ENCODE assay signal across 10 mouse cellular contexts in the genomic region with DNA sequence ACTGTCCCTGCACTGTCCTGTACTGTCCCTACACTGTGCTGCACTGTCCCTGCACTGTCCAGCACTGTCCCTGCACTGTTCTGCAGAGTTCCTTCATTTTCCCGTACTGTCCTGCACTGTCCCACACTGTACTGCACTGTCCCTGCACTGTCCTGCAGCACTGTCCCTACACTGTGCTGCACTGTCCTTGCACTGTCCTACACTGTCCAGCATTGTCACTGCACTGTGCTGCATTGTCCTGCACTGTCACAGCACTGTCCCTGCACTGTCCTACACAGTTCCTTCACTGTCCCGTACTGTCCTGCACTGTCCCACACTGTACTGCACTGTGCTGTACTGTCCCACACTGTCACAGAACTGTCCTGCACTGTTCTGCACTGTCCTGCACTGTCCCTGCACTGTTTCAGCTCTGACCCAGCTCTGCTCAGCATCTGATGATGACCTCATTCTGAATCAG. TPM values are rescaled to one million over a fixed set of nuclear protein-coding genes. Genes with fewer than 3 reads are reported as not detected.
DNase-seq lines count a peak whose midpoint lies in the region; ATAC-seq and TF ChIP-seq lines count a peak whose summit lies in the region.
"Had no signal": no experiment of that assay in that cellular context is flagged by ENCODE, and none has a peak within 500 bp of the region (broad histone marks: within the 10 kb centered on the region; RNA-seq: fewer than 3 reads in every experiment).

No protein-coding gene starts in this region.

- H3K27ac ChIP-seq in embryonic facial prominence, embryonic 11.5 days (replicated peaks; ENCODE audit: low read depth, low read length), result no peak overlapping the region
- H3K27ac ChIP-seq in embryonic facial prominence, embryonic 10.5 days (replicated peaks), result no peak overlapping the region
- H3K27ac ChIP-seq in lung, embryonic 14.5 days (ENCODE audit: low read depth), result no peak overlapping the region
- H3K27ac ChIP-seq in limb, embryonic 13.5 days, result no peak overlapping the region
- H3K27ac ChIP-seq in midbrain, embryonic 16.5 days (ENCODE audit: low read length), result no peak overlapping the region
- H3K27ac ChIP-seq: heart, embryonic 10.5 days had no signal

- ATAC-seq in embryonic facial prominence, embryonic 11.5 days (replicated peaks; ENCODE audit: insufficient number of reproducible peaks, low FRiP score, low TSS enrichment, low read depth), result peak; percentile 84
- ATAC-seq in lung, embryonic 14.5 days (ENCODE audit: insufficient read depth), result 0 out of 2 replicates have a peak, but pooled peaks have one; percentile 35
- ATAC-seq in limb, embryonic 13.5 days (ENCODE audit: low FRiP score, low read depth), result peak; percentile 28; the same call in 1 of the 2 replicates
- peak; percentile 62; the same call in 1 of the 2 replicates for ATAC-seq in midbrain, embryonic 16.5 days

- no peaks in the 10 kb centered on the region for H3K4me1 ChIP-seq in embryonic facial prominence, embryonic 11.5 days (ENCODE audit: control insufficient read depth, insufficient read depth, low read length)
- H3K4me1 ChIP-seq in embryonic facial prominence, embryonic 10.5 days, result no peaks in the 10 kb centered on the region
- H3K4me1 ChIP-seq in lung, embryonic 14.5 days (ENCODE audit: insufficient read depth), result no peaks in the 10 kb centered on the region
- no peaks in the 10 kb centered on the region for H3K4me1 ChIP-seq in limb, embryonic 13.5 days
- H3K4me1 ChIP-seq in midbrain, embryonic 16.5 days (ENCODE audit: control insufficient read depth, insufficient read depth, low read length), result no peaks in the 10 kb centered on the region
- H3K4me1 ChIP-seq: heart, embryonic 10.5 days had no signal

- no peak for DNase-seq in embryonic facial prominence, embryonic 11.5 days (ENCODE audit: low spot score)
- DNase-seq in embryonic facial prominence, embryonic 10.5 days (ENCODE audit: low spot score), result no peak
- no peak for DNase-seq in lung, embryonic 14.5 days
- DNase-seq in lung, postnatal 36 days, result no peak
- DNase-seq in cerebellum, postnatal 36 days, result no peak
- no peak for DNase-seq in testis, postnatal 14 days (ENCODE audit: low spot score)
- DNase-seq: kidney, postnatal 4 days had no signal

- no peak overlapping the region for H3K4me3 ChIP-seq in embryonic facial prominence, embryonic 11.5 days (ENCODE audit: low read depth, low read length)
- no peak overlapping the region for H3K4me3 ChIP-seq in embryonic facial prominence, embryonic 10.5 days
- H3K4me3 ChIP-seq in lung, embryonic 14.5 days (ENCODE audit: low read depth, low read length), result no peak overlapping the region
- H3K4me3 ChIP-seq in limb, embryonic 13.5 days, result no peak overlapping the region
- no peak overlapping the region for H3K4me3 ChIP-seq in midbrain, embryonic 16.5 days (ENCODE audit: low read depth, low read length)
- H3K4me3 ChIP-seq: heart, embryonic 10.5 days had no signal

- H3K36me3 ChIP-seq in embryonic facial prominence, embryonic 11.5 days (replicated peaks; ENCODE audit: control insufficient read depth, insufficient read depth, low read depth, low read length), result no peaks in the 10 kb centered on the region
- no peaks in the 10 kb centered on the region for H3K36me3 ChIP-seq in embryonic facial prominence, embryonic 10.5 days (replicated peaks)
- no peaks in the 10 kb centered on the region for H3K36me3 ChIP-seq in lung, embryonic 14.5 days (ENCODE audit: insufficient read depth)
- no peaks in the 10 kb centered on the region for H3K36me3 ChIP-seq in limb, embryonic 13.5 days
- no peaks in the 10 kb centered on the region for H3K36me3 ChIP-seq in midbrain, embryonic 16.5 days (ENCODE audit: control insufficient read depth, insufficient read depth, low read length)
- H3K36me3 ChIP-seq: heart, embryonic 10.5 days had no signal

- no peak overlapping the region for H3K4me2 ChIP-seq in embryonic facial prominence, embryonic 11.5 days (ENCODE audit: low read depth, low read length)
- no peak overlapping the region for H3K4me2 ChIP-seq in lung, embryonic 14.5 days
- no peak overlapping the region for H3K4me2 ChIP-seq in limb, embryonic 13.5 days (replicated peaks)
- no peak overlapping the region for H3K4me2 ChIP-seq in midbrain, embryonic 16.5 days (ENCODE audit: low read length)

- no peak for TF ChIP-seq CTCF in lung, embryonic 14.5 days (IDR thresholded peaks at IDR 0.05; ENCODE audit: low read depth)

- H3K9me3 ChIP-seq in embryonic facial prominence, embryonic 11.5 days (replicated peaks; ENCODE audit: control insufficient read depth, low read length), result no peaks in the 10 kb centered on the region
- H3K9me3 ChIP-seq in embryonic facial prominence, embryonic 10.5 days, result no peaks in the 10 kb centered on the region
- no peaks in the 10 kb centered on the region for H3K9me3 ChIP-seq in lung, embryonic 14.5 days (ENCODE audit: low read depth, low read length)
- peaks cover 10% of the 10 kb centered on the region for H3K9me3 ChIP-seq in limb, embryonic 13.5 days
- H3K9me3 ChIP-seq in midbrain, embryonic 16.5 days (replicated peaks; ENCODE audit: control insufficient read depth, low read length, poor library complexity, severe bottlenecking), result peaks cover 8% of the 10 kb centered on the region
- H3K9me3 ChIP-seq: heart, embryonic 10.5 days had no signal

- no peaks in the 10 kb centered on the region for H3K27me3 ChIP-seq in embryonic facial prominence, embryonic 11.5 days (ENCODE audit: control insufficient read depth, insufficient read depth, low read length)
- no peaks in the 10 kb centered on the region for H3K27me3 ChIP-seq in embryonic facial prominence, embryonic 10.5 days (replicated peaks; ENCODE audit: low read depth, poor library complexity, severe bottlenecking)
- no peaks in the 10 kb centered on the region for H3K27me3 ChIP-seq in lung, embryonic 14.5 days (ENCODE audit: insufficient read depth, low read length)
- H3K27me3 ChIP-seq in limb, embryonic 13.5 days, result 0 out of 2 replicates have a peak, but pooled peaks cover 5% of the 10 kb centered on the region
- H3K27me3 ChIP-seq in midbrain, embryonic 16.5 days (ENCODE audit: control insufficient read depth, insufficient read depth, low read depth, low read length), result no peaks in the 10 kb centered on the region

- 85% methylated on average over 2 of the region's 2 CpGs for WGBS in embryonic facial prominence, embryonic 11.5 days
- WGBS in embryonic facial prominence, embryonic 10.5 days, result 83% methylated on average over 2 of the region's 2 CpGs
- 75% methylated on average over 2 of the region's 2 CpGs for WGBS in lung, embryonic 14.5 days
- 88% methylated on average over 2 of the region's 2 CpGs for WGBS in limb, embryonic 13.5 days
- WGBS in midbrain, embryonic 16.5 days, result 80% methylated on average over 2 of the region's 2 CpGs

- H3K9ac ChIP-seq in embryonic facial prominence, embryonic 11.5 days (replicated peaks; ENCODE audit: low read length), result no peak overlapping the region
- no peak overlapping the region for H3K9ac ChIP-seq in lung, embryonic 14.5 days
- no peak overlapping the region for H3K9ac ChIP-seq in limb, embryonic 13.5 days
- no peak overlapping the region for H3K9ac ChIP-seq in midbrain, embryonic 16.5 days (ENCODE audit: low read depth, low read length)

RNA-seq across cellular contexts. Expression of gene Tbc1d8, which starts 21.0 kb away (rescaled TPM):
- 4.6 and 5.5 TPM in 2 replicates for polyA plus RNA-seq in embryonic facial prominence, embryonic 11.5 days (2014; fragmentation: Nextera tagmentation; extraction: Ambion mirVana)
- 5.2 and 5.3 TPM in 2 replicates for polyA plus RNA-seq in embryonic facial prominence, embryonic 10.5 days (2016; fragmentation: Nextera tagmentation; extraction: Ambion mirVana)
- 9.9 and 10.7 TPM in 2 replicates for polyA plus RNA-seq in lung, embryonic 14.5 days (2014; fragmentation: Nextera tagmentation; extraction: Ambion mirVana)
- polyA plus RNA-seq in limb, embryonic 13.5 days (2015; fragmentation: Nextera tagmentation; extraction: Ambion mirVana), result 8.8 and 10.4 TPM in 2 replicates
- 11.7 and 12.6 TPM in 2 replicates for polyA plus RNA-seq in midbrain, embryonic 16.5 days (2015; fragmentation: Nextera tagmentation; extraction: Ambion mirVana)

RNA-seq across cellular contexts. Expression of gene Cnot11, which starts 35.3 kb away (rescaled TPM):
- 31.6 and 34.8 TPM in 2 replicates for polyA plus RNA-seq in embryonic facial prominence, embryonic 11.5 days (2014; fragmentation: Nextera tagmentation; extraction: Ambion mirVana)
- polyA plus RNA-seq in embryonic facial prominence, embryonic 10.5 days (2016; fragmentation: Nextera tagmentation; extraction: Ambion mirVana), result 23.2 and 25.3 TPM in 2 replicates
- polyA plus RNA-seq in lung, embryonic 14.5 days (2014; fragmentation: Nextera tagmentation; extraction: Ambion mirVana), result 26.8 and 29.0 TPM in 2 replicates
- polyA plus RNA-seq in limb, embryonic 13.5 days (2015; fragmentation: Nextera tagmentation; extraction: Ambion mirVana), result 22.9 and 23.2 TPM in 2 replicates
- 10.5 and 10.6 TPM in 2 replicates for polyA plus RNA-seq in midbrain, embryonic 16.5 days (2015; fragmentation: Nextera tagmentation; extraction: Ambion mirVana)

Comparison
In these comparisons a context has a peak if more than half of its experiments do, and no peak if none do; other contexts are left out.
1. ATAC-seq: peak in every context shown above with its lines; median percentile 84 in embryonic facial prominence, embryonic 11.5 days; 62 in midbrain, embryonic 16.5 days; 35 in lung, embryonic 14.5 days; 28 in limb, embryonic 13.5 days.